9 mouse cellular contexts compared by ENCODE assay signal in genomic region chr13:117311446-117312225, GRCm38 (mm10).
DNase-seq lines count a peak whose midpoint lies in the region; ATAC-seq and TF ChIP-seq lines count a peak whose summit lies in the region.
"Had no signal": no experiment of that assay in that cellular context is flagged by ENCODE, and none has a peak within 500 bp of the region (broad histone marks: within the 10 kb centered on the region; RNA-seq: fewer than 3 reads in every experiment).

No protein-coding gene starts in this region.

- H3K9me3 ChIP-seq in G1E (replicated peaks): peaks cover 35% of the 10 kb centered on the region
- H3K9me3 ChIP-seq in forebrain, postnatal 0 days (ENCODE audit: low read length): no peaks in the 10 kb centered on the region
- H3K9me3 ChIP-seq in hindbrain, embryonic 10.5 days: no peaks in the 10 kb centered on the region
- no peaks in the 10 kb centered on the region for H3K9me3 ChIP-seq in lung, postnatal 0 days (ENCODE audit: low read length)

- no peak for DNase-seq in G1E (ENCODE audit: low spot score)
- peak; percentile 42 for DNase-seq in cerebellum, adult 11-12 months
- peak; percentile 90 for DNase-seq in forebrain, postnatal 0 days
- DNase-seq in hindbrain, embryonic 10.5 days (ENCODE audit: low spot score): peak; percentile 80
- peak; percentile 57 for DNase-seq in layer of hippocampus, adult 9-10 months (ENCODE audit: low spot score)
- DNase-seq in lung, postnatal 0 days (ENCODE audit: low spot score): peak; percentile 65
- DNase-seq in ovary, postnatal 36 days (ENCODE audit: low spot score): peak; percentile 63
- peak; percentile 83 for DNase-seq in thymus, postnatal 14 days

- ATAC-seq in G1E (ENCODE audit: extremely low read depth, insufficient number of reproducible peaks, low FRiP score, poor library complexity, severe bottlenecking): no peak
- peak; percentile 91 for ATAC-seq in forebrain, postnatal 0 days
- ATAC-seq in lung, postnatal 0 days: peak; percentile 57

- no peaks in the 10 kb centered on the region for H3K27me3 ChIP-seq in G1E (ENCODE audit: insufficient read depth, low read length)
- no peaks in the 10 kb centered on the region for H3K27me3 ChIP-seq in forebrain, postnatal 0 days (ENCODE audit: insufficient read depth, low read length)
- H3K27me3 ChIP-seq in hindbrain, embryonic 10.5 days (ENCODE audit: insufficient read depth, poor library complexity, severe bottlenecking): no peaks in the 10 kb centered on the region
- H3K27me3 ChIP-seq in lung, postnatal 0 days (replicated peaks; ENCODE audit: insufficient read depth, low read length): no peaks in the 10 kb centered on the region

- no peak for TF ChIP-seq EP300 in lung, postnatal 0 days (IDR thresholded peaks at IDR 0.05)

- peak; percentile 35; the same call in 1 of the 2 replicates for TF ChIP-seq CTCF in G1E (IDR thresholded peaks at IDR 0.05; ENCODE audit: low read depth, low read length)
- TF ChIP-seq CTCF in forebrain, postnatal 0 days (IDR thresholded peaks at IDR 0.05; ENCODE audit: low read depth): peak; percentile 94
- TF ChIP-seq CTCF in lung, postnatal 0 days (IDR thresholded peaks at IDR 0.05): peak; percentile 92

- H3K4me2 ChIP-seq in forebrain, postnatal 0 days (ENCODE audit: low read depth): peak overlapping the region; percentile 35
- H3K4me2 ChIP-seq in lung, postnatal 0 days (replicated peaks; ENCODE audit: low read depth, low read length): no peak overlapping the region

- no peak overlapping the region for H3K4me3 ChIP-seq in G1E (ENCODE audit: low read depth, low read length)
- H3K4me3 ChIP-seq in forebrain, postnatal 0 days (ENCODE audit: low read depth, low read length): 0 out of 2 replicates have a peak overlapping the region, but pooled peaks have one; percentile 2
- no peak overlapping the region for H3K4me3 ChIP-seq in hindbrain, embryonic 10.5 days
- H3K4me3 ChIP-seq in lung, postnatal 0 days (ENCODE audit: low read depth, low read length): no peak overlapping the region

- no peaks in the 10 kb centered on the region for H3K4me1 ChIP-seq in G1E (ENCODE audit: insufficient read depth, low read depth, low read length)
- no peaks in the 10 kb centered on the region for H3K4me1 ChIP-seq in forebrain, postnatal 0 days (ENCODE audit: insufficient read depth)
- H3K4me1 ChIP-seq in hindbrain, embryonic 10.5 days (replicated peaks): 0 out of 2 replicates have a peak, but pooled peaks cover 5% of the 10 kb centered on the region
- H3K4me1 ChIP-seq in lung, postnatal 0 days (ENCODE audit: insufficient read depth, low read depth, low read length): no peaks in the 10 kb centered on the region; the same call in 1 of the 2 replicates

- no peaks in the 10 kb centered on the region for H3K36me3 ChIP-seq in G1E (replicated peaks)
- H3K36me3 ChIP-seq in forebrain, postnatal 0 days (ENCODE audit: insufficient read depth): no peaks in the 10 kb centered on the region
- H3K36me3 ChIP-seq in hindbrain, embryonic 10.5 days: no peaks in the 10 kb centered on the region
- H3K36me3 ChIP-seq in lung, postnatal 0 days (ENCODE audit: insufficient read depth, low read length): no peaks in the 10 kb centered on the region

- H3K27ac ChIP-seq in forebrain, postnatal 0 days (ENCODE audit: low read depth, low read length): no peak overlapping the region
- H3K27ac ChIP-seq in hindbrain, embryonic 10.5 days: no peak overlapping the region
- H3K27ac ChIP-seq in lung, postnatal 0 days (ENCODE audit: low read length): no peak overlapping the region
- H3K27ac ChIP-seq: macrophage had no signal

- WGBS in forebrain, postnatal 0 days: 28% methylated on average over 24 of the region's 24 CpGs
- 30% methylated on average over 24 of the region's 24 CpGs for WGBS in hindbrain, embryonic 10.5 days
- WGBS in lung, postnatal 0 days: 28% methylated on average over 24 of the region's 24 CpGs

- H3K9ac ChIP-seq in forebrain, postnatal 0 days: peak overlapping the region; percentile 39; the same call in 1 of the 2 replicates
- H3K9ac ChIP-seq in lung, postnatal 0 days (replicated peaks; ENCODE audit: low read depth): no peak overlapping the region

Comparison
In these comparisons a context has a peak if more than half of its experiments do, and no peak if none do; other contexts are left out.
1. CTCF ChIP-seq: peak in every context shown above with its lines; median percentile 94 in forebrain, postnatal 0 days; 92 in lung, postnatal 0 days; 35 in G1E.